Mouse (Mus musculus) myocyte (in vitro differentiated cells): ENCODE measurements at regions not wholly inside any gene's neighbourhood (a gene's known extent, or its start where the extent isn't known, plus 50 kb on each side); places are given as distances from the start of the nearest gene placed in this dataset.

Experiments
- H3K27me3 ChIP-seq: one replicate; pipeline ENCODE4 v1.6.1; 2011; ENCODE audit not compliant: control insufficient read depth, insufficient read depth, insufficient read length
- H3K36me3 ChIP-seq: one replicate; pipeline ENCODE4 v1.6.1; 2011; ENCODE audit not compliant: control insufficient read depth, insufficient read depth
- H3K4me2 ChIP-seq: one replicate; pipeline ENCODE4 v1.6.1; 2011; ENCODE audit warnings: low read depth, control low read depth
- H3K4me3 ChIP-seq: one replicate; pipeline ENCODE4 v1.5.1; 2011; ENCODE audit warnings: mild to moderate bottlenecking, control low read depth, moderate library complexity
- H3K79me2 ChIP-seq: one replicate; pipeline ENCODE4 v1.6.1; 2011; ENCODE audit not compliant: control insufficient read depth, insufficient read depth
- H3ac ChIP-seq: one replicate; pipeline ENCODE4 v1.6.1; 2011; ENCODE audit not compliant: control insufficient read depth, insufficient read length
- CEBPB ChIP-seq: IDR thresholded peaks from 2 replicates; pipeline ENCODE4 v1.6.1; 2011; ENCODE audit warnings: mild to moderate bottlenecking, moderate library complexity; ENCODE audit not compliant: poor library complexity, insufficient read depth, severe bottlenecking
- E2F4 ChIP-seq: IDR thresholded peaks from one replicate; pipeline ENCODE4 v1.6.1; 2011; ENCODE audit warnings: mild to moderate bottlenecking, control low read depth, moderate library complexity; ENCODE audit not compliant: insufficient read depth
- MAX ChIP-seq: IDR thresholded peaks from one replicate; pipeline ENCODE4 v1.6.1; 2011; ENCODE audit warnings: low read depth, mild to moderate bottlenecking, control low read depth
- MYOD1 ChIP-seq, 3 experiments: IDR thresholded peaks; one replicate each; pipeline ENCODE4 v1.6.1; 2011; ENCODE audit warnings: control low read depth in 2 of 3, low read depth in 2 of 3, mild to moderate bottlenecking in 2 of 3, moderate library complexity in 1 of 3; ENCODE audit not compliant: insufficient read length in 2 of 3, control insufficient read depth in 1 of 3
- MYOG ChIP-seq, 3 experiments: IDR thresholded peaks; one replicate each; pipeline ENCODE4 v1.6.1; 2011; ENCODE audit warnings: control low read depth in 2 of 3, low read depth in 2 of 3, mild to moderate bottlenecking in 2 of 3; ENCODE audit not compliant: insufficient read length in 2 of 3, control insufficient read depth in 1 of 3, insufficient read depth in 1 of 3
- POLR2A ChIP-seq: IDR thresholded peaks from one replicate; pipeline ENCODE4 v1.6.1; 2011; ENCODE audit warnings: low read depth, mild to moderate bottlenecking, control low read depth, moderate library complexity; ENCODE audit not compliant: insufficient read length
- POLR2AphosphoS2 ChIP-seq: IDR thresholded peaks from one replicate; pipeline ENCODE4 v1.6.1; 2011; ENCODE audit warnings: low read depth, control low read depth; ENCODE audit not compliant: insufficient read length
- REST ChIP-seq: IDR thresholded peaks from one replicate; pipeline ENCODE4 v1.6.1; 2011; ENCODE audit warnings: mild to moderate bottlenecking, control low read depth, moderate library complexity; ENCODE audit not compliant: insufficient read depth, insufficient read length
- SRF ChIP-seq: IDR thresholded peaks from one replicate; pipeline ENCODE4 v1.6.1; 2011; ENCODE audit warnings: low read depth; ENCODE audit not compliant: control insufficient read depth, insufficient read length
- TCF12 ChIP-seq: IDR thresholded peaks from one replicate; pipeline ENCODE4 v1.6.1; 2011; ENCODE audit warnings: mild to moderate bottlenecking, control low read depth; ENCODE audit not compliant: poor library complexity, insufficient read depth, severe bottlenecking
- TCF3 ChIP-seq: IDR thresholded peaks from one replicate; pipeline ENCODE4 v1.6.1; 2011; ENCODE audit warnings: low read depth, control low read depth; ENCODE audit not compliant: insufficient read length
- USF1 ChIP-seq: IDR thresholded peaks from one replicate; pipeline ENCODE4 v1.6.1; 2011; ENCODE audit warnings: low read depth, mild to moderate bottlenecking, control low read depth, moderate library complexity

- Histone ChIP-seq H3K79me2 (no peaks in the 10 kb centered on the region), H3K27me3 (no peaks in the 10 kb centered on the region), H3K4me2 (no peak overlapping the region), H3ac (no peak overlapping the region), H3K4me3 (no peak overlapping the region), H3K36me3 (no peaks in the 10 kb centered on the region)
- no peak for TF ChIP-seq TCF3
- no peak for TF ChIP-seq USF1
- TF ChIP-seq CEBPB: no peak
- TF ChIP-seq POLR2A: no peak
- TF ChIP-seq TCF12: no peak
- TF ChIP-seq POLR2AphosphoS2: no peak
- no peak for TF ChIP-seq MYOD1 (IDR thresholded peaks at IDR 0.05; ENCODE audit: control insufficient read depth in 1 of 3, insufficient read length in 2 of 3, low read depth in 2 of 3)
- no peak for TF ChIP-seq REST
- TF ChIP-seq MYOG (IDR thresholded peaks at IDR 0.05; ENCODE audit: control insufficient read depth in 1 of 3, insufficient read depth in 1 of 3, insufficient read length in 2 of 3, low read depth in 2 of 3): no peak
- TF ChIP-seq MAX: no peak
These were observed 54.4 kb upstream of the Sh3gl3 start for GRCm38 (mm10) chr7:82119266-82119665.

- TF ChIP-seq REST (no peak), E2F4 (no peak), SRF (no peak), CEBPB (no peak), TCF12 (no peak), MAX (no peak), POLR2A (no peak), USF1 (no peak), MYOD1 (IDR thresholded peaks at IDR 0.05; ENCODE audit: control insufficient read depth in 1 of 3, insufficient read length in 2 of 3, low read depth in 2 of 3) (no peak), MYOG (IDR thresholded peaks at IDR 0.05; ENCODE audit: control insufficient read depth in 1 of 3, insufficient read depth in 1 of 3, insufficient read length in 2 of 3, low read depth in 2 of 3) (no peak), POLR2AphosphoS2 (no peak), TCF3 (no peak)
- no peaks in the 10 kb centered on the region for H3K79me2 ChIP-seq
- H3ac ChIP-seq: no peak overlapping the region
- H3K36me3 ChIP-seq: no peaks in the 10 kb centered on the region
- no peaks in the 10 kb centered on the region for H3K27me3 ChIP-seq
- no peak overlapping the region for H3K4me2 ChIP-seq
- no peak overlapping the region for H3K4me3 ChIP-seq
These were observed 53.8 kb upstream of the Sh3gl3 start for GRCm38 (mm10) chr7:82119866-82120265.

GRCm38 (mm10) chr7:82121746-82122145, 51.9 kb upstream of the Sh3gl3 start:
- TF ChIP-seq MYOG (IDR thresholded peaks at IDR 0.05; ENCODE audit: control insufficient read depth in 1 of 3, insufficient read depth in 1 of 3, insufficient read length in 2 of 3, low read depth in 2 of 3) (no peak), USF1 (no peak), TCF3 (no peak), CEBPB (no peak)
- Histone ChIP-seq H3K4me2 (no peak overlapping the region), H3K36me3 (no peaks in the 10 kb centered on the region), H3K79me2 (no peaks in the 10 kb centered on the region), H3K27me3 (no peaks in the 10 kb centered on the region), H3K4me3 (no peak overlapping the region), H3ac (no peak overlapping the region)
